Mouse (Mus musculus) urinary bladder, postnatal 14 days (tissue): ENCODE data around the gene Impdh1.
A peak's percentile ranks its signal among the peaks of the same experiment; 100 is the strongest.
"Not testable (repeated sequence)": the region's sequence is repeated elsewhere in the genome, so short reads cannot be mapped to it uniquely, and the experiment has no call there.

Experiments used
- DNase-seq: peaks from one replicate; pipeline ENCODE4 v3.0.0; 2021; ENCODE audit warnings: low spot score

Impdh1 gene

DNA sequence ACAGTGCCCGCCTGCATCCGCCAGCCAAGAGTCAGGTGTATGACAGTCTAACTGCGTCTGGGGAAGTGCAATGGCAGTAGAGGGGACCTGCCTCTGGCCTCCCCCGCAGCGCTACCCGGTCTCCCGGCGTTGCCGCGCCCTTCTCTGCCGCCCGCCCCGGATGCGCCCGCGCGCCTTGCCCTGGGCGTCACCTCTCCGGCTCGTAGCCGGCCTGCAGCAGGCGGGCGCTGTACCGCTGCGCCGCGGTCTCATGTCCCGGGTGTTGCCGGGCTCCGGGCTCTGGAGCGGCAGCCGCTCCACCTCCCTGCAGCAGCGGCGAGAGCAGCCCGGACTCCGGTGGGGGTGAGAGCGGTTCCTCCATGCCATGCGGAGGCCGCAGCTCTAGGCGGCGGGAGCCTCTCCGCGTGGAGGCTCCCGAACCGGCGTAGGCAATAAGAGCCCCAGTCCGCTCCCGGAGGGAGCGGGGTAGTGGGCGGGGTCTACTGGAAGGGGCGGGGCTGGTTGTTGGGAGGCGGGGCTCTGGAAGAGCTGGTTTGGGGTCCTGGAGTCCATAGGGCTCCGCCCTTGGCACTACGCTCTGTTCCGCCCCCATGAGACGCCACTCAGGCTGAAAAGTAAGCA, at the start of gene Impdh1:
Gene Impdh1, minus strand, starts transcription at position 484 of the 621 bp plus-strand sequence.
- DNase-seq, result peak; percentile 76

- no peak for DNase-seq
Observed at GRCm38 (mm10) chr6:29264456-29264781, 48.3 kb upstream of the Impdh1 start.

GRCm38 (mm10) chr6:29263650-29264455, 47.7 kb upstream of the Impdh1 start:
- no peak for DNase-seq

- no peak for DNase-seq
Observed at GRCm38 (mm10) chr6:29261831-29262230, 45.7 kb upstream of the Impdh1 start.

GRCm38 (mm10) chr6:29259418-29259817, 43.3 kb upstream of the Impdh1 start:
- no peak for DNase-seq

DNA sequence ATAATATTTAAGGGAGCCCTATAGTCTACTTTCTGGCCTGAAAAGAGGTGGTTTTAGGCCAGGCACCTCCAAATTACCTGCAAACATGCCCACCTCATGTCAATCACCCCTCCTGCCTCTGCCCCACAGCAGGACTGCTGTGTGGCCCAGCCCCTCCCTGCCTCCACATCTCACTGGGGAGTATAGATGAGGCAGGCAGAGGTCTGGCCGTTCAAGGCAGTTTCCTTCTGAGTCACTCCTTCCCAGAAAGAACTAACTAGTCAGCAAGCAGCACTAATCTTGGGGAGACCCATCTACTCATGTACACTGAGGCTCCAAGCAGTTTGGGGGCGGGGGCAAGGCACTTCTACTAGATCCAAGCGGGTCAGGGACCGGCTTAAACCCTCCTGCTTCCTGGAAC, 30.9 kb upstream of the Impdh1 start:
- no peak for DNase-seq

DNA sequence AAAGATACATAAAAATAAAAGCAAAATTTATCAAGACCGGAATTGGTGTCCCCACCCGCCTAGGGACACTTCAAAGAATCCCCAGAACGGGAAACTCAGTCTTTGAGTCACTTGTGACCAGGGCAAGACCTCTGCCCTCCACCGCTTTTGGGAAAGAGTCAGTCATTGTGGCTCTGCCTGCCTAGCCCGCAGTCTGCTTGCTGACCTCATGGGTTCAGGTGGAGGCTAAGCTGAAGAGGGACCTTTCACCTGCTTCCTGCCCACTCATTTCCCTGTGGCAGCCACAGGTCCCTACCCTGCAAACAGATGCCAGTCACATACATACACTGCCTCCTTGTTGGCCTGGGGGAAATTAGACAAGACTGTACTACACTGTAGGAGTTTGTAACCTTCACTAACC, 30.4 kb upstream of the Impdh1 start:
- peak; percentile 26 for DNase-seq

GRCm38 (mm10) chr6:29246183-29246582, 30.0 kb upstream of the Impdh1 start:
- no peak for DNase-seq

- DNase-seq, result no peak
Observed at GRCm38 (mm10) chr6:29245272-29246120, 29.3 kb upstream of the Impdh1 start.

- no peak for DNase-seq
Observed at GRCm38 (mm10) chr6:29242265-29242664, 26.1 kb upstream of the Impdh1 start.

DNA sequence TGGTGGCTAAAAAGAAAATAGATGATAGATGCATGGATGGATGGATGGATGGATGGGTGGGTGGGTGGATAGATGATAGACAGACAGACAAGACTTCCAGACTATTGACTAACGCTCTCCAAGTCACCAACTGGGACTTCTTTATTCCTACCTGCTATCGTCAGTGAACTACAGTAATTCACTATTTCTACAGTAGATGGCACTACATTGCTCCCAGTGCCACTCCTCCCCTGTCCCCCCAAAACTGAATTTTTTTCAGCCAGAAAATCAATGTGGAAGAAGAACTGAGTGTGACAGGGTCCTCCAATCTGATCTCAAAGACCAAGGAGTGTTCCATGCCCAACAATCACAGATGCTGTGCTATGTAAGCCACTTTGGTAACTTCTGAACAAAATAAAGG, 25.5 kb upstream of the Impdh1 start:
- DNase-seq, result no peak

- peak; percentile 52 for DNase-seq
Observed at GRCm38 (mm10) chr6:29240806-29241205, 24.6 kb upstream of the Impdh1 start.

GRCm38 (mm10) chr6:29234272-29234671, 18.1 kb upstream of the Impdh1 start:
- no peak for DNase-seq

DNA sequence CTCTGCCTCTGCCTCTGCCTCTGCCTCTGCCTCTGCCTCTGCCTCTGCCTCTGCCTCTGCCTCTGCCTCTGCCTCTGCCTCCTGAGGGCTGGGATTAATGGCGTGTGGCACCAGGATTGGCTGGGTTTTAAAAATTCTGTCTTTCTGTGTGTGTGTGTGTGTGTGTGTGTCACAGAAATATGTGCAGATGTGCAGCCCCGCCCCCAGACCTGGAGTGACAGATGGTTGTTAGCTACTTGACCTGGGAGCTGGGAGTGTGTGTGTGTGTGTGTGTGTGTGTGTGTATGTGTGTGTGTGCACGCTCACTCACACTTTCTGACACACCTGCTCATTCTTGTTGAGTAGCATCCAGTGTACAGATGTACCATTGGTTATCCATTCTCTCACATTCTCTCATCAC, 17.5 kb upstream of the Impdh1 start:
- DNase-seq, result no peak

- DNase-seq, result no peak
Observed at GRCm38 (mm10) chr6:29232321-29232720, 16.2 kb upstream of the Impdh1 start.

- no peak for DNase-seq
Observed at GRCm38 (mm10) chr6:29231799-29232198, 15.6 kb upstream of the Impdh1 start.

- no peak for DNase-seq
Observed at GRCm38 (mm10) chr6:29230386-29230785, 14.2 kb upstream of the Impdh1 start.

DNA sequence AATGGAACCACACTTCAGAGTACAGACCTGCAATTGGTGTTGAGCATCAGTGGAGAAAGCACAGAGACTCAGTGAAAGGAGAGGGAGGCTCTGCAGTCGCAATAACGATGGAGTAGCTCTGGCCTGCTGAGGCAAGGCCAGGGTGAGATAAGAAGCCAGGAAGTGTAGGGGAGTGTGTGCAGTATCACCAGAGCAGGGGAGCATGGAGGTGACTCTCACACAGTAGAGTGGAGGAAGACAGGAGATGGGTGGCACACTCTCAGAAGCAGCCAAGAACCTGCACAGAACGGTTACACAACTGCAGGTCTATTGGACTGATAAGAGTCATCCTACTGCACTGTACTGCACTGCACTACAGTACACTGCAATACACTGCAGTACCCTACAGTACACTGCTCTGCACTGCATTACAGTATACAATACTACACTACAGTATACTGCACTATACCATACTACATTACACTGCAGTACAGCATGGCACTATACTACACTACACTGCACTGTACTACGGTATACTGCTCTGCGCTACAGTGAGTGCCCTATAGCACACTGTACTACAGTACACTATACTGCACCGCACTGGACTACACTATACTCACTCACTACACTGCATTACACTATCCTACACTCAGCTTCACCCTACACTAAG, 13.2 kb upstream of the Impdh1 start:
- no peak for DNase-seq

GRCm38 (mm10) chr6:29217717-29218116, 1.6 kb upstream of the Impdh1 start:
- DNase-seq, result not testable (repeated sequence)

DNA sequence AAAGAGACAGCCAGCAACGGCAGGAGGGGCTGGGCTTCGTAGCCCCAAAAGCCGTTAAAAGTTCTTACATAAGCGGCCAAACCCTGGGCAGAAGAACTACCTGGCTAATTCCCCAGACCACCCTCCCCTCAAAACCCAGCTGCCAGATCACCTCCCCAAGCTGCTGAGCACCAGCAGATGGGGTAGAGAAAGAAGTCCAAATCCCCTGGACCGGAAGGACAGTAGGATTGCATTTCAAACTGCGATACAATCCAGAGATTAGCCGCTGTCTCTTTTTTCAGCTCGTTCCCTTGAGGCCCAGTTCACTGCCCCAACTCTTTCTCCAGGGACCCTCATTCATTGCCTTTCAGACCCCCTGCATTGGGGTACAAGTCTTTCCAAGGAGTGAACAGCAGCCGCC, 983 bp downstream of the Impdh1 start:
- no peak for DNase-seq

DNA sequence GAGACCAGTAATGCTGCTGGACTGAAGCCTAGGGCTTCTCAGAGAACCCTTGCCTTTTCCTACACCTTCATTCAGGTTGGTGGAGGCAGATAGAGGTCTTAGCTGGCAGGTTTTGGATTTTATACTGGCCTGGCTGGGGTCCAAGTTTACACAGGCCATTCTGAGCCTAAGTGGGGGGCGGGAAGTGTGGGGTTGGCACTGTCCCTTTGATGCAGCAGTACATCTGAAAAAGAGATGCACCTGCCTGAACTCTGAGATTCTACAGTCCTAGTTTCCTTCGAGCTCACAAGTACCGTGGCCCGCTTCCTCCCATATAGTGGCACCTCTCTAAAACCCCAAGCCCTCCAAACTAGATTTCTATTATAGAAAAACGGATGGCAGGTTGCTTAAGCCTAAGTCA, 1.4 kb downstream of the Impdh1 start:
- no peak for DNase-seq

DNA sequence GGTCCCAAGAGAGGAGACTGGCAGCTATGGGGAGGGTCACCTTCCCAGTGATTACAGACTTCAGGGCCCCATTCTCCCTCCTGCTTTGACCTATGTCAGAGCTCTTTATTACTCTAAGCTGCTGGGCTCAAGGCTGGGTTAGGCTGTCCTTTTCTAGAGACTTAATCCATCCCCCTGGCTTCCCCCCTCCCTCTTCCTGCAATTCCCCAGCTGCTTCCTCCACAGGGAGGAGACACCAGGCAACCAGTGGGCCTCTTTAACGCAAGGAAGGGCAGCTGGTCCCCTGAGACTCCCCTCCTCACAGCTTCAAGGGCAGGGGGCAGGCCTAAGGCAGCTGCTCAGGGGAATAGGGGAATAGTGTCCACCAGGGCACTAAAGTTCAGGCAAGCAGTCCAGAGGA, 1.9 kb downstream of the Impdh1 start:
- no peak for DNase-seq
